Mouse (Mus musculus) lung, postnatal 0 days (tissue): ENCODE results near the gene Gsx2. TPM values are rescaled to one million over a fixed set of nuclear protein-coding genes. Genes with fewer than 3 reads are reported as not detected.

Experiments used
- ATAC-seq: fragments of 200-750 bp; cut with Nextera tagmentation; 2 replicates; pipeline ENCODE4 v1.8.0; 2017; ENCODE audit warnings: moderate library complexity
- DNase-seq: peaks from one replicate; pipeline ENCODE4 v3.0.0-alpha.2; 2016; ENCODE audit warnings: low spot score
- H3K27ac ChIP-seq: fragments of 300-500 bp; sonication (generic); 2 replicates; pipeline ENCODE4 v1.5.1; 2014; ENCODE audit warnings: antibody characterized with exemption, mild to moderate bottlenecking, low read length, mixed read lengths
- H3K27me3 ChIP-seq: fragments of 300-500 bp; sonication (generic); replicated peaks from 2 replicates; pipeline ENCODE4 v1.6.1; 2014; ENCODE audit warnings: low read length, mixed read lengths; ENCODE audit not compliant: insufficient read depth
- H3K36me3 ChIP-seq: fragments of 300-500 bp; sonication (generic); 2 replicates; pipeline ENCODE4 v1.6.1; 2014; ENCODE audit warnings: low read length, mixed read lengths; ENCODE audit not compliant: insufficient read depth
- H3K4me1 ChIP-seq: fragments of 300-500 bp; sonication (generic); 2 replicates; pipeline ENCODE4 v1.6.1; 2014; ENCODE audit warnings: antibody characterized with exemption, low read depth, low read length, mixed read lengths; ENCODE audit not compliant: insufficient read depth
- H3K4me2 ChIP-seq: fragments of 300-500 bp; sonication (generic); replicated peaks from 2 replicates; pipeline ENCODE4 v1.6.1; 2014; ENCODE audit warnings: low read depth, mild to moderate bottlenecking, low read length, moderate library complexity, mixed read lengths
- H3K4me3 ChIP-seq: fragments of 300-500 bp; sonication (generic); 2 replicates; pipeline ENCODE4 v1.5.1; 2014; ENCODE audit warnings: low read depth, low read length
- H3K9ac ChIP-seq: fragments of 300-500 bp; sonication (generic); replicated peaks from 2 replicates; pipeline ENCODE4 v1.6.1; 2014; ENCODE audit warnings: low read depth, mild to moderate bottlenecking
- H3K9me3 ChIP-seq: fragments of 300-500 bp; sonication (generic); 2 replicates; pipeline ENCODE4 v1.6.1; 2016; ENCODE audit warnings: low read length, mixed read lengths
- CTCF ChIP-seq: IDR thresholded peaks from 2 replicates; pipeline ENCODE4 v1.5.1; 2016; ENCODE audit warnings: antibody characterized with exemption, mild to moderate bottlenecking
- EP300 ChIP-seq: IDR thresholded peaks from 2 replicates; pipeline ENCODE4 v1.6.1; 2016; ENCODE audit warnings: antibody characterized with exemption, mild to moderate bottlenecking, control low read depth
- WGBS: fragments of 180-500 bp; shearing (Covaris S2); extraction: QIAGEN DNeasy Blood & Tissue Kit; methylation state at CpG from one replicate; pipeline ENCODE4 v1.1.7; 2014; 5-methylcytosine and 5-hydroxymethylcytosine counted together
- polyA plus RNA-seq: library from polyadenylated mRNA; unstranded; fragments of >200 nt; fragmentation: Nextera tagmentation; extraction: Ambion mirVana; gene quantifications from 2 replicates; pipeline ENCODE4 v1.2.1, GENCODE M21; 2015

Gsx2 gene
- polyA plus RNA-seq, 1 experiment from 2014 or later = not detected

- DNase-seq (no peak), ATAC-seq (no peak)
- TF ChIP-seq CTCF (no peak), EP300 (no peak)
- Histone ChIP-seq H3K9ac (no peak overlapping the region), H3K36me3 (no peaks in the 10 kb centered on the region), H3K27me3 (peaks cover 65% of the 10 kb centered on the region), H3K27ac (no peak overlapping the region), H3K4me3 (no peak overlapping the region), H3K4me2 (no peak overlapping the region), H3K4me1 (peaks cover 4% of the 10 kb centered on the region; the same call in 1 of the 2 replicates), H3K9me3 (no peaks in the 10 kb centered on the region)
- WGBS = 5% methylated on average over 12 of the region's 13 CpGs
Measured at GRCm38 (mm10) chr5:75070132-75070531, 5.3 kb upstream of the Gsx2 start.

GRCm38 (mm10) chr5:75070656-75071375, 4.6 kb upstream of the Gsx2 start:
- Histone ChIP-seq H3K9ac (no peak overlapping the region), H3K27me3 (peaks cover 72% of the 10 kb centered on the region), H3K4me2 (no peak overlapping the region), H3K9me3 (no peaks in the 10 kb centered on the region), H3K27ac (no peak overlapping the region), H3K4me3 (no peak overlapping the region), H3K36me3 (no peaks in the 10 kb centered on the region), H3K4me1 (peaks cover 4% of the 10 kb centered on the region; the same call in 1 of the 2 replicates)
- DNase-seq = no peak
- WGBS = 3% methylated on average over 23 of the region's 23 CpGs
- TF ChIP-seq CTCF (no peak), EP300 (no peak)
- no peak for ATAC-seq

GRCm38 (mm10) chr5:75071951-75072350, 3.5 kb upstream of the Gsx2 start:
- DNase-seq = no peak
- H3K9ac ChIP-seq = no peak overlapping the region
- H3K36me3 ChIP-seq = no peaks in the 10 kb centered on the region
- no peak overlapping the region for H3K4me3 ChIP-seq
- WGBS = 3% methylated on average over 10 of the region's 10 CpGs
- no peaks in the 10 kb centered on the region for H3K9me3 ChIP-seq
- H3K27me3 ChIP-seq = peaks cover 80% of the 10 kb centered on the region
- TF ChIP-seq CTCF (no peak), EP300 (no peak)
- no peak overlapping the region for H3K27ac ChIP-seq
- peaks cover 4% of the 10 kb centered on the region; the same call in 1 of the 2 replicates for H3K4me1 ChIP-seq
- ATAC-seq = no peak
- H3K4me2 ChIP-seq = no peak overlapping the region

GRCm38 (mm10) chr5:75072532-75072931, 2.9 kb upstream of the Gsx2 start:
- Histone ChIP-seq H3K9me3 (no peaks in the 10 kb centered on the region), H3K9ac (no peak overlapping the region), H3K4me3 (no peak overlapping the region), H3K27ac (no peak overlapping the region), H3K4me1 (peaks cover 4% of the 10 kb centered on the region; the same call in 1 of the 2 replicates), H3K27me3 (peaks cover 80% of the 10 kb centered on the region), H3K36me3 (no peaks in the 10 kb centered on the region), H3K4me2 (no peak overlapping the region)
- 11% methylated on average over 4 of the region's 4 CpGs for WGBS
- TF ChIP-seq CTCF (no peak), EP300 (no peak)
- DNase-seq = no peak
- ATAC-seq = no peak

GRCm38 (mm10) chr5:75073167-75073566, 2.2 kb upstream of the Gsx2 start:
- 24% methylated on average over 1 of the region's 1 CpGs for WGBS
- Histone ChIP-seq H3K4me1 (peaks cover 4% of the 10 kb centered on the region; the same call in 1 of the 2 replicates), H3K9ac (no peak overlapping the region), H3K4me3 (no peak overlapping the region), H3K9me3 (no peaks in the 10 kb centered on the region), H3K27me3 (peaks cover 80% of the 10 kb centered on the region), H3K4me2 (no peak overlapping the region), H3K36me3 (no peaks in the 10 kb centered on the region), H3K27ac (no peak overlapping the region)
- ATAC-seq = no peak
- no peak for DNase-seq
- TF ChIP-seq CTCF (no peak), EP300 (no peak)

GRCm38 (mm10) chr5:75073684-75074083, 1.7 kb upstream of the Gsx2 start:
- Histone ChIP-seq H3K4me2 (no peak overlapping the region), H3K9me3 (no peaks in the 10 kb centered on the region), H3K4me1 (peaks cover 4% of the 10 kb centered on the region; the same call in 1 of the 2 replicates), H3K27me3 (peaks cover 80% of the 10 kb centered on the region), H3K36me3 (no peaks in the 10 kb centered on the region), H3K9ac (no peak overlapping the region), H3K4me3 (no peak overlapping the region), H3K27ac (no peak overlapping the region)
- no peak for ATAC-seq
- TF ChIP-seq EP300 = no peak
- TF ChIP-seq CTCF = no peak
- DNase-seq = no peak
- WGBS = 13% methylated on average over 3 of the region's 3 CpGs
